8 mouse cellular contexts compared by ENCODE assay signal in genomic region chr9:97018677-97019147, GRCm38 (mm10). TPM values are rescaled to one million over a fixed set of nuclear protein-coding genes. Genes with fewer than 3 reads are reported as not detected.
DNase-seq lines count a peak whose midpoint lies in the region; ATAC-seq lines count a peak whose summit lies in the region.

Gene Spsb4 (minus strand): TSS chr9:97018843.

- peak within 1 kb of the TSS; percentile 92 for H3K27ac ChIP-seq in limb, embryonic 13.5 days
- H3K27ac ChIP-seq in midbrain, embryonic 13.5 days = peak within 1 kb of the TSS; percentile 99

- peak within 1 kb of the TSS; percentile 86 for H3K4me2 ChIP-seq in limb, embryonic 13.5 days (replicated peaks)
- H3K4me2 ChIP-seq in midbrain, embryonic 13.5 days (replicated peaks) = peak within 1 kb of the TSS; percentile 78

- H3K4me3 ChIP-seq in limb, embryonic 13.5 days = peak within 1 kb of the TSS; percentile 72
- peak within 1 kb of the TSS; percentile 83 for H3K4me3 ChIP-seq in midbrain, embryonic 13.5 days (replicated peaks)

- no peaks in the 10 kb centered on the region for H3K36me3 ChIP-seq in limb, embryonic 13.5 days
- no peaks in the 10 kb centered on the region for H3K36me3 ChIP-seq in midbrain, embryonic 13.5 days

- peaks cover 20% of the 10 kb centered on the region for H3K27me3 ChIP-seq in limb, embryonic 13.5 days
- no peaks in the 10 kb centered on the region for H3K27me3 ChIP-seq in midbrain, embryonic 13.5 days

- WGBS in limb, embryonic 13.5 days = under 1% methylated on average over 37 of the region's 47 CpGs
- under 1% methylated on average over 34 of the region's 47 CpGs for WGBS in midbrain, embryonic 13.5 days

- H3K9ac ChIP-seq in limb, embryonic 13.5 days = peak within 1 kb of the TSS; percentile 87
- peak within 1 kb of the TSS; percentile 96 for H3K9ac ChIP-seq in midbrain, embryonic 13.5 days (replicated peaks)

- ATAC-seq in limb, embryonic 13.5 days (ENCODE audit: low FRiP score, low read depth) = peak; percentile 93
- peak; percentile 93 for ATAC-seq in midbrain, embryonic 13.5 days
- no peak for ATAC-seq in erythroid progenitor cell, adult 5-6 weeks (replicated peaks; ENCODE audit: low FRiP score, poor library complexity, severe bottlenecking)

- DNase-seq in adrenal gland, postnatal 36 days = peak; percentile 89
- peak; percentile 95 for DNase-seq in embryo, embryonic 9.5 days (ENCODE audit: extremely low spot score)
- peak; percentile 79 to 84 for DNase-seq in heart, adult 18-20 months
- peak; percentile 84 for DNase-seq in kidney, adult 11 months
- peak; percentile 9 to 42 for DNase-seq in spleen, postnatal 10 days (ENCODE audit: low spot score in 2 of 2)

- no peaks in the 10 kb centered on the region for H3K9me3 ChIP-seq in limb, embryonic 13.5 days
- no peaks in the 10 kb centered on the region for H3K9me3 ChIP-seq in midbrain, embryonic 13.5 days

- peaks cover 56% of the 10 kb centered on the region for H3K4me1 ChIP-seq in limb, embryonic 13.5 days
- H3K4me1 ChIP-seq in midbrain, embryonic 13.5 days (replicated peaks) = peaks cover 53% of the 10 kb centered on the region

RNA-seq across cellular contexts. Expression of gene Spsb4, which starts in this region (rescaled TPM):
- under 1 TPM; 0.93 to 0.99 TPM for total RNA-seq in adrenal gland, postnatal 36 days (2021)
- total RNA-seq in heart, adult 18-20 months (2021) = 1 to 10 TPM; 2.1 to 3.9 TPM
- polyA plus RNA-seq in limb, embryonic 13.5 days (2015; fragmentation: Nextera tagmentation; extraction: Ambion mirVana) = 48.6 and 55.5 TPM in 2 replicates
- polyA plus RNA-seq in midbrain, embryonic 13.5 days (2015; fragmentation: Nextera tagmentation; extraction: Ambion mirVana) = 64.2 and 64.9 TPM in 2 replicates
- total RNA-seq in erythroid progenitor cell, adult 5-6 weeks (2015; ENCODE audit: low replicate concordance) = 3.4 TPM in 1 of 2 replicates, not detected in the other
- not detected in 2 replicates for total RNA-seq in erythroid progenitor cell, adult 5-6 weeks (2017; ENCODE audit: low replicate concordance)

Comparison
In these comparisons a context has a peak if more than half of its experiments do, and no peak if none do; other contexts are left out.
1. Peak in DNase-seq in adrenal gland, postnatal 36 days; RNA of the gene not detected or under 1 TPM.
2. DNase-seq: peak in every context shown above with its lines; median percentile 95 in embryo, embryonic 9.5 days; 89 in adrenal gland, postnatal 36 days; 84 in kidney, adult 11 months; 82 in heart, adult 18-20 months; 26 in spleen, postnatal 10 days.